Mouse (Mus musculus) central nervous system, embryonic 14 days (tissue): ENCODE results near the gene Fhdc1. TPM values are rescaled to one million over a fixed set of nuclear protein-coding genes. Genes with fewer than 3 reads are reported as not detected.

Experiments used
- polyA plus RNA-seq: library from polyadenylated mRNA; depleted of rRNA; stranded (reverse); fragments of >200 nt; gene quantifications from 2 replicates; pipeline ENCODE4 v1.2.3, GENCODE M21; 2012; rRNA removed

The Fhdc1 gene
- 2.0 and 3.1 TPM in 2 replicates for polyA plus RNA-seq

GRCm38 (mm10) chr3:84480006-84480897 lies at the start of gene Fhdc1:
Fhdc1 (minus strand) TSS chr3:84480429.

Other genes with a start within 250 kb of the Fhdc1 start
- 80.4 and 99.1 TPM in 2 replicates for gene Trim2, start 173.6 kb downstream of the Fhdc1 start, polyA plus RNA-seq
- gene Arfip1, start 102.2 kb upstream of the Fhdc1 start, polyA plus RNA-seq = 16.0 and 17.2 TPM in 2 replicates
- 0.02 and 0.16 TPM in 2 replicates for gene Tigd4, start 113.1 kb upstream of the Fhdc1 start, polyA plus RNA-seq
- gene Tmem154, start 185.8 kb upstream of the Fhdc1 start, polyA plus RNA-seq = 1.2 TPM in 2 replicates